Comparison of ENCODE assay signal across 22 mouse cellular contexts in genomic region chr8:111705699-111706098, GRCm38 (mm10). TPM values are rescaled to one million over a fixed set of nuclear protein-coding genes. Genes with fewer than 3 reads are reported as not detected.
DNase-seq lines count a peak whose midpoint lies in the region; ATAC-seq and TF ChIP-seq lines count a peak whose summit lies in the region.
"Had no signal": no experiment of that assay in that cellular context is flagged by ENCODE, and none has a peak within 500 bp of the region (broad histone marks: within the 10 kb centered on the region; RNA-seq: fewer than 3 reads in every experiment).

No protein-coding gene starts in this region.

- WGBS in forebrain, embryonic 16.5 days = 68% methylated on average over 5 of the region's 5 CpGs
- 66% methylated on average over 5 of the region's 5 CpGs for WGBS in forebrain, embryonic 13.5 days
- WGBS in liver, embryonic 16.5 days (ENCODE audit: insufficient replicate concordance) = 47% methylated on average over 5 of the region's 5 CpGs
- WGBS in intestine, embryonic 14.5 days = 75% methylated on average over 5 of the region's 5 CpGs
- 34% methylated on average over 5 of the region's 5 CpGs for WGBS in small intestine, adult 2 months

- H3K27ac ChIP-seq in forebrain, embryonic 16.5 days (ENCODE audit: low read length) = no peak overlapping the region
- H3K27ac ChIP-seq in forebrain, embryonic 13.5 days = no peak overlapping the region
- H3K27ac ChIP-seq in liver, embryonic 16.5 days (ENCODE audit: low read length) = peak overlapping the region; percentile 20
- H3K27ac ChIP-seq in intestine, embryonic 14.5 days (ENCODE audit: low read depth) = 0 out of 2 replicates have a peak overlapping the region, but pooled peaks have one; percentile 43
- H3K27ac ChIP-seq in small intestine, adult 2 months (ENCODE audit: insufficient read depth, low read depth, low read length) = peak overlapping the region; percentile 68
- H3K27ac ChIP-seq: hindbrain, embryonic 13.5 days; midbrain, embryonic 10.5 days had no signal

- no peaks in the 10 kb centered on the region for H3K9me3 ChIP-seq in forebrain, embryonic 16.5 days (ENCODE audit: control insufficient read depth, low read length)
- no peaks in the 10 kb centered on the region for H3K9me3 ChIP-seq in forebrain, embryonic 13.5 days (replicated peaks)
- no peaks in the 10 kb centered on the region for H3K9me3 ChIP-seq in liver, embryonic 16.5 days (replicated peaks; ENCODE audit: control insufficient read depth, low read length)
- H3K9me3 ChIP-seq in intestine, embryonic 14.5 days (ENCODE audit: control insufficient read depth, low read length) = no peaks in the 10 kb centered on the region
- H3K9me3 ChIP-seq: hindbrain, embryonic 13.5 days; midbrain, embryonic 10.5 days had no signal

- no peak for ATAC-seq in forebrain, embryonic 16.5 days
- no peak for ATAC-seq in forebrain, embryonic 13.5 days
- ATAC-seq in liver, embryonic 16.5 days (ENCODE audit: low read depth) = no peak
- no peak for ATAC-seq in intestine, embryonic 14.5 days (replicated peaks; ENCODE audit: low FRiP score, low TSS enrichment, low read depth)

- peak overlapping the region; percentile 25; the same call in 1 of the 2 replicates for H3K9ac ChIP-seq in forebrain, embryonic 16.5 days (replicated peaks; ENCODE audit: low read depth, low read length)
- no peak overlapping the region for H3K9ac ChIP-seq in forebrain, embryonic 13.5 days
- H3K9ac ChIP-seq in liver, embryonic 16.5 days (ENCODE audit: low read depth, low read length) = no peak overlapping the region
- no peak overlapping the region for H3K9ac ChIP-seq in intestine, embryonic 14.5 days (ENCODE audit: low read length)
- H3K9ac ChIP-seq: hindbrain, embryonic 13.5 days had no signal

- H3K36me3 ChIP-seq in forebrain, embryonic 16.5 days (ENCODE audit: control insufficient read depth, insufficient read depth) = peaks cover 8% of the 10 kb centered on the region; the same call in 1 of the 2 replicates
- peaks cover 27% of the 10 kb centered on the region for H3K36me3 ChIP-seq in forebrain, embryonic 13.5 days (ENCODE audit: poor library complexity, severe bottlenecking)
- no peaks in the 10 kb centered on the region for H3K36me3 ChIP-seq in liver, embryonic 16.5 days (ENCODE audit: control insufficient read depth, insufficient read depth)
- H3K36me3 ChIP-seq in intestine, embryonic 14.5 days (ENCODE audit: control insufficient read depth, insufficient read depth, low read length) = peaks cover 26% of the 10 kb centered on the region
- H3K36me3 ChIP-seq in small intestine, adult 2 months (ENCODE audit: control insufficient read depth, insufficient read depth, low read length) = peaks cover 12% of the 10 kb centered on the region

- H3K4me2 ChIP-seq in forebrain, embryonic 16.5 days (ENCODE audit: low read length) = no peak overlapping the region
- H3K4me2 ChIP-seq in forebrain, embryonic 13.5 days = no peak overlapping the region
- no peak overlapping the region for H3K4me2 ChIP-seq in liver, embryonic 16.5 days (ENCODE audit: low read depth, low read length)
- no peak overlapping the region for H3K4me2 ChIP-seq in intestine, embryonic 14.5 days (ENCODE audit: low read length)
- H3K4me2 ChIP-seq: hindbrain, embryonic 13.5 days had no signal

- TF ChIP-seq CTCF in small intestine, adult 2 months (IDR thresholded peaks at IDR 0.05; ENCODE audit: extremely low read depth, insufficient read length, insufficient replicate concordance, low read depth, low read length) = no peak

- no peak overlapping the region for H3K4me3 ChIP-seq in forebrain, embryonic 16.5 days (replicated peaks; ENCODE audit: low read length)
- no peak overlapping the region for H3K4me3 ChIP-seq in forebrain, embryonic 13.5 days
- H3K4me3 ChIP-seq in liver, embryonic 16.5 days (ENCODE audit: low read depth, low read length) = no peak overlapping the region
- H3K4me3 ChIP-seq in intestine, embryonic 14.5 days (ENCODE audit: low read depth, low read length) = no peak overlapping the region
- H3K4me3 ChIP-seq in small intestine, adult 2 months (ENCODE audit: low read depth, low read length) = no peak overlapping the region
- H3K4me3 ChIP-seq: hindbrain, embryonic 13.5 days; midbrain, embryonic 10.5 days had no signal

- no peak for DNase-seq in liver
- DNase-seq in intestine, embryonic 14.5 days (ENCODE audit: low spot score) = no peak
- DNase-seq in cerebellum, adult 18-20 months = no peak
- no peak for DNase-seq in right cerebral cortex, postnatal 4 days
- DNase-seq: adrenal gland, postnatal 36 days; cerebellum, adult 11-12 months; gastrocnemius, postnatal 25 days; heart, postnatal 10 days; kidney, adult 11 months; kidney, postnatal 14 days; layer of hippocampus, adult 9-11 months; lung, postnatal 4 days; right cerebral cortex, adult 18-20 months had no signal

- H3K4me1 ChIP-seq in forebrain, embryonic 16.5 days (replicated peaks; ENCODE audit: control insufficient read depth, insufficient read depth, low read length) = no peaks in the 10 kb centered on the region
- H3K4me1 ChIP-seq in forebrain, embryonic 13.5 days = no peaks in the 10 kb centered on the region
- H3K4me1 ChIP-seq in liver, embryonic 16.5 days (ENCODE audit: control insufficient read depth, low read depth, low read length) = peaks cover 3% of the 10 kb centered on the region
- H3K4me1 ChIP-seq in intestine, embryonic 14.5 days (replicated peaks; ENCODE audit: control insufficient read depth, insufficient read depth, low read length) = peaks cover 11% of the 10 kb centered on the region; the same call in 1 of the 2 replicates
- peaks cover 40% of the 10 kb centered on the region for H3K4me1 ChIP-seq in small intestine, adult 2 months (ENCODE audit: control insufficient read depth, insufficient read depth, insufficient read length, low read length)
- H3K4me1 ChIP-seq: hindbrain, embryonic 13.5 days had no signal

- no peak for TF ChIP-seq POLR2A in small intestine, adult 2 months (IDR thresholded peaks at IDR 0.05; ENCODE audit: low read depth, low read length)

- H3K27me3 ChIP-seq in forebrain, embryonic 16.5 days (replicated peaks; ENCODE audit: control insufficient read depth, insufficient read depth, low read length) = no peaks in the 10 kb centered on the region
- H3K27me3 ChIP-seq in forebrain, embryonic 13.5 days = no peaks in the 10 kb centered on the region
- no peaks in the 10 kb centered on the region for H3K27me3 ChIP-seq in liver, embryonic 16.5 days (ENCODE audit: control insufficient read depth, insufficient read depth, low read depth, low read length)
- no peaks in the 10 kb centered on the region for H3K27me3 ChIP-seq in intestine, embryonic 14.5 days (replicated peaks; ENCODE audit: control insufficient read depth, insufficient read depth, low read length)
- no peaks in the 10 kb centered on the region for H3K27me3 ChIP-seq in small intestine, adult 2 months (ENCODE audit: control insufficient read depth, insufficient read depth, low read length)
- H3K27me3 ChIP-seq: hindbrain, embryonic 13.5 days had no signal

RNA-seq across cellular contexts. Expression of gene Ctrb1, which starts 14.9 kb away (rescaled TPM):
- polyA plus RNA-seq in forebrain, embryonic 16.5 days (2015; fragmentation: Nextera tagmentation; extraction: Ambion mirVana) = not detected in 2 replicates
- polyA plus RNA-seq in forebrain, embryonic 13.5 days (2015; fragmentation: Nextera tagmentation; extraction: Ambion mirVana) = 1.7 TPM in 1 of 2 replicates, not detected in the other
- polyA plus RNA-seq in liver, embryonic 16.5 days (2015; fragmentation: Nextera tagmentation; extraction: Ambion mirVana) = 7.7 and 58.8 TPM in 2 replicates
- polyA plus RNA-seq in intestine, embryonic 14.5 days (2014; fragmentation: Nextera tagmentation; extraction: Ambion mirVana) = 387 TPM in 1 of 2 replicates, not detected in the other
- polyA plus RNA-seq in small intestine, adult 2 months (2012; rRNA removed) = 138 and 67,254 TPM in 2 replicates
- polyA plus RNA-seq: forebrain, embryonic 11.5 days; hindbrain, embryonic 13.5 days; limb, embryonic 11.5 days; midbrain, embryonic 10.5 days; neural tube, embryonic 11.5 days had no signal

RNA-seq across cellular contexts. Expression of gene Bcar1, which starts 37.9 kb away (rescaled TPM):
- 45.9 and 52.5 TPM in 2 replicates for polyA plus RNA-seq in forebrain, embryonic 16.5 days (2015; fragmentation: Nextera tagmentation; extraction: Ambion mirVana)
- 49.9 and 50.0 TPM in 2 replicates for polyA plus RNA-seq in forebrain, embryonic 13.5 days (2015; fragmentation: Nextera tagmentation; extraction: Ambion mirVana)
- polyA plus RNA-seq in liver, embryonic 16.5 days (2015; fragmentation: Nextera tagmentation; extraction: Ambion mirVana) = 9.5 and 13.1 TPM in 2 replicates
- polyA plus RNA-seq in intestine, embryonic 14.5 days (2014; fragmentation: Nextera tagmentation; extraction: Ambion mirVana) = 50.2 and 54.2 TPM in 2 replicates
- polyA plus RNA-seq in small intestine, adult 2 months (2012; rRNA removed) = 84.1 and 251 TPM in 2 replicates

Comparison
In these comparisons a context has a peak if more than half of its experiments do, and no peak if none do; other contexts are left out.
1. H3K27ac ChIP-seq: peak in liver, embryonic 16.5 days (single experiment), intestine, embryonic 14.5 days (single experiment) and small intestine, adult 2 months (single experiment); none in forebrain, embryonic 16.5 days (single experiment) and forebrain, embryonic 13.5 days (single experiment).